Mouse (Mus musculus) ES-Bruce4 (cell line): ENCODE data around the gene Ugt1a5. TPM values are rescaled to one million over a fixed set of nuclear protein-coding genes. Genes with fewer than 3 reads are reported as not detected.
"Not testable (repeated sequence)": the region's sequence is repeated elsewhere in the genome, so short reads cannot be mapped to it uniquely, and the experiment has no call there.

Experiments
- H3K27ac ChIP-seq: 2 replicates; pipeline ENCODE4 v1.5.1; 2012; ENCODE audit warnings: low read length, inconsistent platforms; ENCODE audit not compliant: insufficient read depth
- H3K27me3 ChIP-seq: 2 replicates; pipeline ENCODE4 v1.6.1; 2012; ENCODE audit warnings: mild to moderate bottlenecking, low read length, inconsistent platforms; ENCODE audit not compliant: control insufficient read depth, poor library complexity, insufficient read depth, severe bottlenecking
- H3K36me3 ChIP-seq: 2 replicates; pipeline ENCODE4 v1.6.1; 2012; ENCODE audit warnings: inconsistent platforms, mild to moderate bottlenecking, low read length, moderate library complexity; ENCODE audit not compliant: control insufficient read depth, poor library complexity, insufficient read depth, severe bottlenecking
- H3K4me1 ChIP-seq: one replicate; pipeline ENCODE4 v1.8.1; 2011; ENCODE audit warnings: low read length; ENCODE audit not compliant: control insufficient read depth, insufficient read depth
- H3K4me3 ChIP-seq: 2 replicates; pipeline ENCODE4 v1.5.1; 2011; ENCODE audit warnings: low read depth, mild to moderate bottlenecking, low read length
- H3K9ac ChIP-seq: 2 replicates; pipeline ENCODE4 v1.6.1; 2012; ENCODE audit warnings: low read depth, mild to moderate bottlenecking, inconsistent platforms; ENCODE audit not compliant: poor library complexity, severe bottlenecking
- H3K9me3 ChIP-seq: replicated peaks from 2 replicates; pipeline ENCODE4 v1.6.1; 2012; ENCODE audit warnings: mild to moderate bottlenecking, low read length, inconsistent platforms; ENCODE audit not compliant: control insufficient read depth, poor library complexity, insufficient read depth, severe bottlenecking
- CTCF ChIP-seq: IDR thresholded peaks from one replicate; pipeline ENCODE4 v1.8.1; 2011; ENCODE audit warnings: low read depth, low read length
- EP300 ChIP-seq: IDR thresholded peaks from 2 replicates; pipeline ENCODE4 v1.6.1; 2011; ENCODE audit warnings: low read depth, low read length; ENCODE audit not compliant: insufficient read depth
- POLR2A ChIP-seq: IDR thresholded peaks from one replicate; pipeline ENCODE4 v1.8.1; 2011; ENCODE audit warnings: low read length; ENCODE audit not compliant: insufficient read depth
- polyA plus RNA-seq: library from polyadenylated mRNA; stranded (reverse); fragments of >200 nt; gene quantifications from 2 replicates; pipeline ENCODE4 v1.2.4, GENCODE M21; 2011; ENCODE audit warnings: low read depth; ENCODE audit not compliant: missing spikeins, insufficient read depth, insufficient read length

Ugt1a5 gene
- polyA plus RNA-seq, 1 experiment: not detected

DNA sequence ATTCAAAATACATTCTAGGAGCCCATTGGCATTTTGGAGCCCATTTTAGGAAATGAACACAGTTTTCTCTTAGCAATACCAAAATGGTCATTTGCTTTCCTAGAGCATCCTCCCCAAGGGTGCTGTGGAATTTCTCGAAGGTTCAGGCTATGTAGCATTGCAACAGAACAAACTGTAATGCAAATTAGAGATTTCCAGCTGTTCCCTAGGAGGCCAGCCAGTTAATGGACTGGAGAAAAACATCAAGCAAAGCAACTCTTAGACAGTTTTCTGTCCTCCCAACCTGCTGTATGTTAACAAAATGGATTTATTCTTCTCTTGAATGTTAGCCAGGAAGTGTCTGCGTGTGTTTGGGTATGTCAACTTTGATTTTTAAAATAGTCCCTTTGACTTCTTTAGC, 29.2 kb upstream of the Ugt1a5 start:
- no peak overlapping the region for H3K4me3 ChIP-seq
- no peaks in the 10 kb centered on the region for H3K4me1 ChIP-seq
- no peaks in the 10 kb centered on the region for H3K9me3 ChIP-seq
- TF ChIP-seq POLR2A (no peak), CTCF (no peak), EP300 (no peak)
- H3K9ac ChIP-seq: no peak overlapping the region
- no peaks in the 10 kb centered on the region for H3K27me3 ChIP-seq
- no peaks in the 10 kb centered on the region for H3K36me3 ChIP-seq
- no peak overlapping the region for H3K27ac ChIP-seq

GRCm38 (mm10) chr1:88137264-88137663, 28.5 kb upstream of the Ugt1a5 start:
- no peaks in the 10 kb centered on the region for H3K4me1 ChIP-seq
- H3K27me3 ChIP-seq: no peaks in the 10 kb centered on the region
- no peak overlapping the region for H3K27ac ChIP-seq
- TF ChIP-seq EP300: no peak
- TF ChIP-seq CTCF: no peak
- no peak for TF ChIP-seq POLR2A
- H3K36me3 ChIP-seq: no peaks in the 10 kb centered on the region
- H3K9ac ChIP-seq: no peak overlapping the region
- no peak overlapping the region for H3K4me3 ChIP-seq
- no peaks in the 10 kb centered on the region for H3K9me3 ChIP-seq

GRCm38 (mm10) chr1:88138145-88138544, 27.7 kb upstream of the Ugt1a5 start:
- Histone ChIP-seq H3K4me1 (no peaks in the 10 kb centered on the region), H3K27ac (no peak overlapping the region), H3K9ac (no peak overlapping the region), H3K36me3 (no peaks in the 10 kb centered on the region), H3K4me3 (no peak overlapping the region), H3K9me3 (no peaks in the 10 kb centered on the region), H3K27me3 (no peaks in the 10 kb centered on the region)
- TF ChIP-seq EP300 (no peak), CTCF (no peak), POLR2A (no peak)

DNA sequence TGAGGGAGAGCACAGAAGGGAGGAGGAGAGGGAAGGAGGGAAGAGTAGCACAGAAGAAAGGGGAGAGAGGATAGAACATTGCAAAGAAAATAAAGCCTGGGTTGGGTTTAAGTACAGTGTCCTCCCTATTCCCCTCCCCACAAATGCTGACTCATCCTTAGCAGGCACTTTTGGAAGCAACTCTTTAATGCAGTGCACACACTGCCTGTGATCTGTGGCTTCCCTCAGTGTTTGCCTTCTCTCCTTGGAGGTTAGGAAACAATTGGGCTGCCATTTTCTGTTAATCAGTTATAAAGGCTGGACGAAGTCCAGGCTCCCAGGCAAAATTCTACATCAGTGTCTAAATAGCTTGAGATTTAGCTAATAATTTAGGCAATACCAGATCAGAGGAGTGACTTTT, 25.3 kb upstream of the Ugt1a5 start:
- H3K4me3 ChIP-seq, H3K36me3 ChIP-seq, H3K4me1 ChIP-seq, H3K9me3 ChIP-seq, H3K27ac ChIP-seq, H3K9ac ChIP-seq, H3K27me3 ChIP-seq: not testable (repeated sequence)

GRCm38 (mm10) chr1:88143966-88144675, 21.7 kb upstream of the Ugt1a5 start:
- not testable (repeated sequence) for H3K9me3 ChIP-seq, H3K27me3 ChIP-seq, H3K4me1 ChIP-seq, H3K4me3 ChIP-seq, H3K36me3 ChIP-seq, H3K27ac ChIP-seq, H3K9ac ChIP-seq
- TF ChIP-seq CTCF: peak; percentile 57

DNA sequence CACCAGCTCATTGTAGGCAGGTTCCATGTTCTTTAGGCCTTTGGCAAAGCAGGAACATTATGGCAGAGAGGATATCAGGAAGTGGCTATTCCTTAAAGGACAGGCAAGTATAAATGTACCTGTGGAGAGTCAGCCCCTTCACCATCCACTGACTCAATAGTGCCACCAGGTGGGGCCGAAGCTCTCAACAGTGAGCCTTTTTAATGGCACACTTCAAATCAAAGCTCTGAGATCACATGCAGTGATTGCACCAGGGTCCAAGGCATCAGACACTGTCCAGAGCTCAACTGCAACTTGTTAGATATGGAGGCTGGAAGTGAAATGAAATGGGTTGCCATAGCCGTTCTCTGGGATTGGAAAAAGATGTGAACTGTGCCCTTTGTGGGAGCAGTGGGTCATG, 20.5 kb upstream of the Ugt1a5 start:
- not testable (repeated sequence) for H3K4me3 ChIP-seq, H3K9ac ChIP-seq, H3K27me3 ChIP-seq, H3K4me1 ChIP-seq, H3K9me3 ChIP-seq, H3K36me3 ChIP-seq, H3K27ac ChIP-seq
- TF ChIP-seq CTCF: peak; percentile 41

- not testable (repeated sequence) for H3K36me3 ChIP-seq, H3K27me3 ChIP-seq, H3K9ac ChIP-seq, H3K4me3 ChIP-seq, H3K9me3 ChIP-seq, H3K27ac ChIP-seq, H3K4me1 ChIP-seq
These were observed 15.7 kb upstream of the Ugt1a5 start for GRCm38 (mm10) chr1:88150133-88150532.
